Mouse (Mus musculus) G1E (cell line): ENCODE results near the gene Rab11fip5. TPM values are rescaled to one million over a fixed set of nuclear protein-coding genes. Genes with fewer than 3 reads are reported as not detected.

ENCODE experiments used
- ATAC-seq: 2 replicates; pipeline ENCODE4 v1.8.0; 2016; ENCODE audit warnings: mild to moderate bottlenecking; ENCODE audit not compliant: insufficient number of reproducible peaks, poor library complexity, low FRiP score, severe bottlenecking; ENCODE audit errors: extremely low read depth
- DNase-seq: peaks from one replicate; pipeline ENCODE4 v3.0.0; 2012; ENCODE audit warnings: low spot score
- H3K27me3 ChIP-seq: 2 replicates; pipeline ENCODE4 v1.6.1; 2012; ENCODE audit warnings: mild to moderate bottlenecking, low read length, inconsistent platforms; ENCODE audit not compliant: insufficient read depth
- H3K36me3 ChIP-seq: replicated peaks from 2 replicates; pipeline ENCODE3; 2012; ENCODE audit warnings: mild to moderate bottlenecking, inconsistent platforms
- H3K4me1 ChIP-seq: 2 replicates; pipeline ENCODE4 v1.6.1; 2012; ENCODE audit warnings: low read depth, low read length, inconsistent platforms, mixed read lengths; ENCODE audit not compliant: insufficient read depth
- H3K4me3 ChIP-seq: 2 replicates; pipeline ENCODE4 v1.5.1; 2012; ENCODE audit warnings: low read depth, mild to moderate bottlenecking, inconsistent platforms, low read length, moderate library complexity, mixed read lengths
- H3K9me3 ChIP-seq: replicated peaks from 2 replicates; pipeline ENCODE4 v1.6.1; 2012; ENCODE audit warnings: inconsistent platforms
- CTCF ChIP-seq: IDR thresholded peaks from 2 replicates; pipeline ENCODE4 v1.5.1; 2012; ENCODE audit warnings: low read depth, low read length, inconsistent platforms, mixed read lengths
- GATA1 ChIP-seq: IDR thresholded peaks from 2 replicates; pipeline ENCODE4 v1.6.1; 2012; ENCODE audit warnings: borderline replicate concordance, low read length, inconsistent platforms, mixed read lengths
- GATA2 ChIP-seq: IDR thresholded peaks from 2 replicates; pipeline ENCODE4 v1.6.1; 2012; ENCODE audit warnings: low read depth, low read length, inconsistent platforms, borderline replicate concordance
- POLR2AphosphoS5 ChIP-seq: IDR thresholded peaks from 2 replicates; pipeline ENCODE4 v1.6.1; 2012; ENCODE audit warnings: low read depth, low read length, inconsistent platforms; ENCODE audit not compliant: insufficient replicate concordance
- TAL1 ChIP-seq: conservative IDR thresholded peaks from 2 replicates; pipeline ENCODE4 v1.6.1; 2012; ENCODE audit warnings: low read depth, low read length, inconsistent platforms, mixed read lengths
- polyA plus RNA-seq: library from polyadenylated mRNA; stranded (reverse); fragments of >175 nt; gene quantifications from 2 replicates; pipeline ENCODE4 v1.2.3, GENCODE M21; 2012
- total RNA-seq, 2 experiments: library from RNA; stranded (forward) in 1 of 2; stranded (reverse) in 1 of 2; fragments of 200-1000 nt in 1 of 2; fragments of >200 nt in 1 of 2; fragmentation: Nextera tagmentation in 1 of 2; gene quantifications; 2 replicates each; pipeline ENCODE4 v1.2.3; 2014 to 2017

Rab11fip5 gene
- total and polyA plus RNA-seq, 3 experiments = 0.27 TPM; not detected in 2

DNA sequence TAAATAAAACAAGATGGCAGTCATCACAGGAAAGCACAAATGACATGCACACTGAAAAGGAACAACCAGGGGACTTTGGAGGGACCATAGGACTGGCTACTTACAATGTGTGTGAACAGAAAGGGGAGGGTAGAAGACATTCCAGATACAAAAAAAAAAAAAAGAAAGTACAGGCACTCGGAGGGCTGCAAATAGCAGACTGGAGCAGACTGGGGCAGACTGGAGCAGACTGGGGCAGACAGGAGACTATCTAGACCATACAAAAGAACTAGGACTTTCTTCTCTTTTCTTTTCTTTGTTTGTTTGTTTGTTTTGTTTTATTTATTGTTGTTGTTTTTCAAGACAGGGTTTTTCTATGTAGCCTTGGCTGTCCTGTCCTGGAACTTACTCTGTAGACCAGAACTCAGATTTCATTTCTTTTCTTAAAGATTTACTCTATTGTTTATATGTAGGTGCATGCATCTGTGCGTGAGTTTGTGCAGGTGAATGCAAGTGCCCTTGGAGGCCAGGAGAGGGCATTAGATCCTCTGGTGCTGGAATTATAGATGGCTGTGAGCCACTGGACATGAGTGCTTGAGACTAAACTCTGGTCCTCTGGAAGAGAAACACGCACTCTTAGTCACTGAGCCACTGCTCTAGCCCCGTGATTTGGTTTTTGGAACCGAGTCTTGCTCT lies 11.1 kb downstream of the Rab11fip5 start:
- peaks cover 12% of the 10 kb centered on the region for H3K27me3 ChIP-seq
- DNase-seq (no peak), ATAC-seq (no peak)
- H3K4me3 ChIP-seq = no peak overlapping the region
- no peaks in the 10 kb centered on the region for H3K9me3 ChIP-seq
- no peak for TF ChIP-seq TAL1
- no peaks in the 10 kb centered on the region for H3K36me3 ChIP-seq
- H3K4me1 ChIP-seq = no peaks in the 10 kb centered on the region

DNA sequence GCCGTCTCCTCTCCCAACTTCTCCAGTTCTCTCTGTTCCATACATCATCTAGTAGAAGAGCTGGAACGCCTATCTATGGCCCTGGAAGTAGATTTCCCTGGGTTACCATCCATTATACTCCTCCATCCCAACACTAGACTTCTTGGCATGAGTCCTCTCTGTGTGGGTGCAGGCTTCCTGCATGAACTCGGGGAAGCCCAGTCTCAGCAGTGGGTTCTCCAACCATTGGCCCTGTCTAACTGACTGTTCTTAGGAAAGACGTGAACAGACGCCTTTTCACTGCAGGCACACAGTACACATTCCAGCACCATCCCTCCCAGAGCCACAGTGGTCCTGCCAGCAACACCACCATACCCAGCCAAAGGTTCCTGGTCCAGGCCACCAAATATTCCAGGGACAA lies 11.8 kb downstream of the Rab11fip5 start:
- no peaks in the 10 kb centered on the region for H3K4me1 ChIP-seq
- peaks cover 12% of the 10 kb centered on the region for H3K27me3 ChIP-seq
- DNase-seq = no peak
- H3K36me3 ChIP-seq = no peaks in the 10 kb centered on the region
- H3K4me3 ChIP-seq = no peak overlapping the region
- no peak for TF ChIP-seq POLR2AphosphoS5
- no peak for TF ChIP-seq GATA1
- TF ChIP-seq TAL1 = no peak
- no peak for TF ChIP-seq GATA2
- no peak for TF ChIP-seq CTCF
- H3K9me3 ChIP-seq = no peaks in the 10 kb centered on the region
- ATAC-seq = no peak

GRCm38 (mm10) chr6:85360311-85360710 lies 14.1 kb downstream of the Rab11fip5 start:
- Histone ChIP-seq H3K4me3 (no peak overlapping the region), H3K27me3 (peaks cover 9% of the 10 kb centered on the region), H3K4me1 (no peaks in the 10 kb centered on the region), H3K9me3 (no peaks in the 10 kb centered on the region), H3K36me3 (no peaks in the 10 kb centered on the region)
- DNase-seq (no peak), ATAC-seq (no peak)
- TF ChIP-seq GATA2 (no peak), TAL1 (no peak), GATA1 (no peak), POLR2AphosphoS5 (no peak), CTCF (no peak)

DNA sequence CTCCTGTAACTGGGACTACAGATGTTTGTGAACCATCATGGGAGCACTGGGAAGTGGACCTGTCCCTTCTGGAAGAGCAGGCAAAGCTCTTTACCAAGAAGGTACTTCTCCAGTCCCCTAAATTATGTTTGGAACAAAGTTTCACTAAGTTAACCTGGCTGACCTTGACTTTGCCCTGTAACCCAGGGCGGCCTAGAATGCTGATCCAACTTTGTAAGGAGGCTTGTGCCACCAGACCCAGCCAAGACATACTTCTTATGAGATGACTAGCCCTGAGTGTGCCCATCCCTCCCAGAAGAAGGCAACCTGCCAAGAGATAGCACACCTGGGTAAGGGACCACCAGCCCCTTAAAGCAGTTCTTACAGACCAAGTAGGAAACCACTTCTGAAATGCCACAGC lies 15.6 kb downstream of the Rab11fip5 start:
- no peak overlapping the region for H3K4me3 ChIP-seq
- H3K9me3 ChIP-seq = no peaks in the 10 kb centered on the region
- peaks cover 3% of the 10 kb centered on the region for H3K27me3 ChIP-seq
- H3K4me1 ChIP-seq = no peaks in the 10 kb centered on the region
- no peak for DNase-seq
- H3K36me3 ChIP-seq = no peaks in the 10 kb centered on the region
- no peak for ATAC-seq
- TF ChIP-seq TAL1 (no peak), CTCF (no peak), GATA2 (no peak), GATA1 (no peak), POLR2AphosphoS5 (no peak)

DNA sequence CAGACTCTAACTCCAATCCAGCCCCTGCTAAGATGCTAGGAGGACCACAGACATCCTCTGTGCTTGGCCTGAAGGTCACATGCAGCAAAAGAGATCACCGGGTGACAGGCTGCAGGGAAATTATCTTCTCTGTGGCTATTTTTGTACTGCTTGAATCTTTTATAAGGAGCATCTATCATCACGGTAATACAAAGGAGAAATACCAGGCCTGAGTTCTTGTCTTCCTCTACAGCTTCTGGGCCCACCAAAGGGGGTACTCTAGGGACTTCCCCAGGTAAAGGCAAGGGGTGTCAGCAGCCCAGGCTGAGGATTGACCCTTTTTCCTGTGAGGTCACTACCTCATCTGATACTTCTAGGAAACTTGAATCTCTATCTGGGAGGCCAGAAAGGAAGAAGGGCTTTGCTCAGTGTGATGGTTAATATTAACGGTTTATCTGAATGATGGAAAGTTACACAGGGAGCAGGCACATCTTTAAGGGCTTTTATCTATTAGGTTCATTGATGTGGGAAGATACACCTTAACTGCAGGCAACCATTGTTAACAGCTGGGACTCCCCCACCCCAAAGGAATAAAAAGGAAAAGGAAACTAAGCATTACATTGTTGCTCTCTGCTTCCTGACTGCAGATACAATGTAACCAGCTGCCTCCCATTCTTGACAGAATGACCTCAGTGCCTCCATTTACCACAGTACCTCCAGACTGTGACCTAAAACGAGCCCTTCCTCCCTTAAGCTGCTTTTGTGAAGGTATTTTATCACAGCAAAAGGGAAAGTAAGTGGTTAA lies 17.6 kb downstream of the Rab11fip5 start:
- ATAC-seq (no peak), DNase-seq (no peak)
- H3K9me3 ChIP-seq = no peaks in the 10 kb centered on the region
- no peaks in the 10 kb centered on the region for H3K36me3 ChIP-seq
- H3K4me1 ChIP-seq = no peaks in the 10 kb centered on the region
- H3K27me3 ChIP-seq = no peaks in the 10 kb centered on the region; the same call in 1 of the 2 replicates
- H3K4me3 ChIP-seq = no peak overlapping the region
- TF ChIP-seq GATA1 = no peak
- TF ChIP-seq CTCF = no peak
- TF ChIP-seq GATA2 = no peak
- TF ChIP-seq TAL1 = no peak
- TF ChIP-seq POLR2AphosphoS5 = no peak

GRCm38 (mm10) chr6:85355753-85356152 lies 18.7 kb downstream of the Rab11fip5 start:
- DNase-seq (no peak), ATAC-seq (no peak)
- Histone ChIP-seq H3K9me3 (no peaks in the 10 kb centered on the region), H3K27me3 (no peaks in the 10 kb centered on the region; the same call in 1 of the 2 replicates), H3K4me1 (no peaks in the 10 kb centered on the region), H3K4me3 (no peak overlapping the region), H3K36me3 (no peaks in the 10 kb centered on the region)
- TF ChIP-seq GATA2 = no peak
- no peak for TF ChIP-seq TAL1
- no peak for TF ChIP-seq POLR2AphosphoS5
- no peak for TF ChIP-seq CTCF
- no peak for TF ChIP-seq GATA1
